Mouse (Mus musculus) neutrophil, adult 5-6 weeks (primary cell): ENCODE data around the gene Wnt7b. TPM values are rescaled to one million over a fixed set of nuclear protein-coding genes. Genes with fewer than 3 reads are reported as not detected.

Experiments
- ATAC-seq: fragments of 151-379, 151-347 bp; 2 replicates; pipeline ENCODE4 v1.8.0; 2017; ENCODE audit warnings: mild to moderate bottlenecking, moderate TSS enrichment; ENCODE audit not compliant: insufficient number of reproducible peaks, poor library complexity, low FRiP score, severe bottlenecking; ENCODE audit errors: extremely low read depth
- total RNA-seq: library from RNA; stranded (forward); fragments of 200-1000 nt; gene quantifications from 2 replicates; pipeline ENCODE4 v1.2.3, GENCODE M21; 2017

Gene Wnt7b
- total RNA-seq, 1 experiment from 2014 or later: not detected

DNA sequence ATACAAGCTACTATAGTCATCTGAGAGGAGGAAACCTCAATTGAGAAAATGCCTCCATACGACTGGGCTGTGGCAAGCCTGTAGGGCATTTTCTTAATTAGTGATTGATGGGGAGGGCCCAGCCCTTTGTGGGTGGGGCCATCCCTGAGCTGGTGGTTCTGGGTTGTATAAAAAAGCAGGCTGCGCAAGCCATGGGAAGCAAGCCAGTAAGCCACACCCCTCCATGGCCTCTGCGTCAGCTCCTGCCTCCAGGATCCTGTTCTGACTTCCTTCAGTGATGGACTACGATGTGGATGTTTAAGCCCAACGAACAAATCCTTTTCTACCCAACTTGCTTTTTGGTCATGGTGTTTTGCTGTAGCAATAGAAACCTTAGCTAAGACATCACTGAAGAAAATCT lies 21.1 kb upstream of the Wnt7b start:
- ATAC-seq: no peak

DNA sequence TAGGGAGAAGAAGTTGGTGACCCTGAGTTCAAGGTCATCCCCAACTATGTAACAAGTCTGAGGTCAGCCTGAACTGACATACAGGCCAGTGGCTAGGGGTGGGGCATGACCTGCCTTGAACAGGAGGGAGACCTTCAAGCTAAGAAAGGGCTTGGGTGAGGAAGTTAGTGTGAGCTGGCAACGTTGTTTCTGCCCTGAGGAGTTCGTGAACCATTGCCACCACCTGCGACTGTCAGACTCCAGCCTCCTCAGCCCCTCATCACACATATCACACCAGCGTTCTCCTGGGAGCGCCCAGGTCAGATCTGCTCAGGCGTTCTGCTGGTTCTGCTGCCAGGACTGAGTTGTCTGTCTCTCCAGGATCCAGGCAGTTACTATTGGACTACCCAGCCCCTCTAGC lies 20.5 kb upstream of the Wnt7b start:
- ATAC-seq: no peak

DNA sequence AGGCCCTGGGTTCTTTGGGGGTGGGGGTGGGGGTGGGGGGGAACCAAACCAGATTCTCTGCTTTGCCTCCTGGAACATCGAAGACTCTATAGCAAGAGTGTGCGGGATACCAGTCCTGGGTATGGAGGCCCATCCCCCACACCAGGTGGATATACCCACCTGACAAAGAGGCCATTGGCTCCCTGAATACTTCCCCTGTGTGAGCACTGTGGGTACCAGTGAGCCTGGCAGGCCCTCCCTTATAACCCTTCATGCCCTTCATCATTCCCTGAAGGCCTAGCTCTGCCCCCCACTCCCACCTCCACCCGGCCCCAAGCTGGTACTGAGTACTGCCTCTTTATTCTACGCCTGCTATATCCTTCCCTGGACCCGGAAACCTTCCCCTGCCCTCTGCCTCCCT lies 19.7 kb upstream of the Wnt7b start:
- ATAC-seq: no peak

DNA sequence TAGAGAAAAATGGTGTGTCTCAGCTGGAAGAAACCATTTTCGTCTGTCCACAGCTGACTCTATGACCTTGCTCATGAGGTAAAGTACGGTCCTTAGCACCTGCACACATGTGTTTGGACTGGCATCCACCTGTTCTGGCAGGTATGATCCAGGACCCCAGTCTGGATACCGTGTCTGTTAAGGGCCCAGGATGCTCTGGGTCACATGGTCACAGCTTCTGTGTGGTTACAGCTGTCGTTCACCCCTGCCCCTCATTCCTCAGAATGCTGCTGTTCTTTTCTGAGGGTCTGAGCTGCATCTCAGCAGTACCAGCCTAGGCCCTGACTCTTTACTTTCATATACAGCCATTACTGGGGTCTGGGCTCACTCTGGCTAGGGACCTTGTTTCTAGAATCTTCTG lies 18.9 kb upstream of the Wnt7b start:
- no peak for ATAC-seq

DNA sequence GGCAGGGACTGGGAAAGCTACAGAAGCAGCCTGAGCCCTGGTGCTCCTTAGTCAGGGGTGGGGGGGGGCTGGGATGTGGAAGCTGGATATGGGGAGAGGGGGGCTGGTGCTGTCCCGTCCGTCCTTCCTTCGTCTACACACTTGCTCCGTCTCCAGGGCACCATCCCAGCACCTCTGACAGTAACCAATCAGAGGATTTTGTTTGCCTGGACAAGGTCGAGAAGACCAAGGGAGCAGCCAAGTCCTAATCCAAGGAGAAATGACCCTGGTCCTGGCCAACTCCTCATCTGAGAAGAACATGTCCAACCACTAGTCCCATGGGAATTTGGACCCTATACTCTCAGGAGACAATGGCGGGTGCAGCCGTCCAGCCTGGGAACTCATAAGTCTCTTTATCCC lies 18.4 kb upstream of the Wnt7b start:
- no peak for ATAC-seq

DNA sequence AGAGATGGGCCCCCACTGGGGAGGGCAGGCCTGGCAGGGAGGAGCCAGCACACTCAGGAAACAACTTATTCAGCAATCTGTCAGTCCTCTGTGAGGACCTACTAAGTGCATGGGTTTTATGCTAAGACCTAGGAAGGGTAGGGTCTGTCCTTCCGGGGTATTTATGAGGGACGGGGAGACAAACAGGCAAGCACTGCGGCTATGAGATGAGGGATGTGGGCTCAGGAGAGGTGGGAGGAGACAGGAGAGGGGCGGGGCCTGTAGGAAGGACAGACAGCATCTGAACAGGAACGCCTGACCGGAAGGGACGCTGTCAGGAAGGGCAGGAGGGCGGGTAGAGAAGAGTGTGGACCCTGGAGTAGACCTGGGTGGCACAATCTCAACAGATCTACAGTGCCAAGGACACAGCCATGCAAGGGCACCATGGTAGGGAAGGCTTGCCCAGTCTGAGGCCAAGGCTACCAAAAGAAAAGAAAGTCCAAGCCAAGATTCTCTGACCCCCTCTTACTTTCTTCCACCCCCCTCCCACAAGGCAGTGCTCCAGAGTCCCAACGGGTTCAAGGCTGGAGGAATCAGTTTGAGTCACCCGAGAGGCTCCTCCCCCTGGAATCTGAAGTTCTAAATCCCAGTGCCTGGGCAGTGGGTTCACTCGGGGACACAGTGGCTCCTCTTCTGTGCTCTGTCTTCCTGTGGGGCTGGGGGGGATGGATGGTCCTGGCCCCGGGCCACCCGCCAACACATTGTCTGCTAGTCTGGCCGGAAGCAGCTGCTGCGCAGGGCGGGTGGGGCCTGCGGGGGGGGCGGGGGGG lies 17.8 kb upstream of the Wnt7b start:
- ATAC-seq: no peak

DNA sequence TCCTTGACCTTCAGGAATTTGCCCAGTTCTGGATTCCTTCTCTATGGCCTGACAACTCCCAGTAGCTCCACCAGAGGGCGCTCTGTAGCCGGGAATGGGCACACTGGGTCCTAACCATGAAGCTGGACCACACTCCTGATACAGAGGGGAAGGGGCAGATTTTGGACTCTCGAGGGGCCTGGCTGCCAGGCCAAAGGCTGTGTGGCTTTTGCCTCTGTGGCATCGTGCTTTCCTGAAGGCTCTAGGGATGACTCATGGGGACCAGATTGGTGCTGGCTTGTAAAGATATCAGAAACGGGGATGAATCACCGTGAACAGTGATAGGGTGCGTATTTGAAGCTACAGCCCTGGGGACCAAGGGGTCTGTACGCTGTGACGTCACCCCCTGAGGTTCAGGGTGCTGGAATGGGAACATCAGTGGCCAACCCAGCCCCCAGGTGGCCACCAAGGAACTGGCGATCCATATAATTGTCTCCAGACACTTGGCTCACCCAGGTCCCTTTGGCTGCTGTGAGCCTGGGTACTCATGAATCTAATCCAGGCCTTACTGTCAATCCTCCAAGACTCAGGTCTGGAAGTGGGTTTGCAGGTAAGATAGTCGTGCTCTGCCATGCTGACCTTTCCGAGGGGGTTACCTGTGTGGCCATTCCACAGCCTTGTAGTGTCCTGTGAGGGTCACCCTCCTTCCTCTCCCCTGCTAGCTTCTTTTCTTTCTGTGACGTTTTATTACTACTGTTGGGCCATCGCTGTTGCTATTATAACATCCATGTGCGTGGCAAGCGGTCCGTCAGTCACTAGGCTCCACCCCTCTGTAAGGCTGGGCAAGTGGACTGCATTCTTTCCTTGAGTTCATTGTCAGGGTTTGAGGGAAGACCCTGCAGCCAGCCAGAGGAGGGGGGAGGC lies 17.0 kb upstream of the Wnt7b start:
- ATAC-seq: peak; percentile 24; the same call in 1 of the 2 replicates

DNA sequence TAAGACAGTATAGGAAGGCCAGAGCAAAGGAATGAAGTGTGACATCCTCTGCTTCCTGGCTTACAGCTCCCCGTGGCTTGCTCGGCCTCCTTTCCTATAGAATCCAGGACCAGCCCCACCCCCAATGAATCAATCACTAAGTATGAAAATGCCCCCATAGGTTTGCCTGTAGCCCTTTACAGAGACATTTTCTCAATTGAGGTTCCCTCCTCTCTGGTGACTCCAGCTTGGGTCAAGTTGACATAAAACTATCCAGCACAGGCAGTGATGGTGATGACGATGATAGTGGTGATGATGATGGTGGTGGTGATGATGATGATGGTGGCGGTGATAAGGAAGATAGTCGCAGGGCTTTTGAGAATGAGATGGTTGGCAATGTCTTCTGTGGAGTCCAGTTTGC lies 16.2 kb upstream of the Wnt7b start:
- ATAC-seq: no peak

DNA sequence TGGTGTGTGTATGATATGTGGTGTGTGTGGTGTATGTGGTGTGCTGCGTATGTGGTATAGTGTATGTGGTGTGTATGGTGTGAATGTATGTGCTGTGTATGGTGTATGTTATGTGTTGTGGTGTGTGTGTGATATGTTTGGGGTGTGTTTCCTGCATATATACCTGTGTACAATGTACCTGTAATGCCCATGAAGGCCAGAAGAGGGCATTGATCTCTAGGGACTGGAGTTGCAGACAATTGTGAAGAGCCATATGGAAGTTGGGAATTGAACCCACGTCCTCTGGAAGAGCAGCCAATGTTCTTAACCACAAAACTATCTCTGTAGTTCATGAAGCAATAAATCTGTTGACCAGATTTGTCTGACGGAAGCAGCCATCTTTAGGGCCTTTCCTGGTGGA lies 15.1 kb upstream of the Wnt7b start:
- ATAC-seq: no peak

DNA sequence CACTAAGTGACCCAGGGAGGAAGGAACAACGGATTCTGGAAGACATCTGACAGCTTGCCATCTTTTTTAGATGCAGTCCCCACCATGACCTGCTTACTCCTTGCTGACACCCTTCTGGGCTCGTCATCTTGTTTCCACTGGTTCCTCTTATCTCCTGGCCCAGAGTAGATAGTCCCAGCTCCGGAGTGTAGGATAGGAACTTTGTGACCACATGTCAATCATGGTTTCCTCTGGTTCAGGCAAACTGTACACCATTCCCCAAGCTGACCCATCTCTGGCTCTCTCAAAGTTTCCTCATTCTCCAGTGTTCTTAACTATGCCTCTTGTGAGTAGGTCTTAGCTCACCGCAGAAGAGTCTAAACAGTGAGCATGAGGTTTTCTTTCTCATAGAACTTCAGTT lies 10.4 kb upstream of the Wnt7b start:
- ATAC-seq: no peak

DNA sequence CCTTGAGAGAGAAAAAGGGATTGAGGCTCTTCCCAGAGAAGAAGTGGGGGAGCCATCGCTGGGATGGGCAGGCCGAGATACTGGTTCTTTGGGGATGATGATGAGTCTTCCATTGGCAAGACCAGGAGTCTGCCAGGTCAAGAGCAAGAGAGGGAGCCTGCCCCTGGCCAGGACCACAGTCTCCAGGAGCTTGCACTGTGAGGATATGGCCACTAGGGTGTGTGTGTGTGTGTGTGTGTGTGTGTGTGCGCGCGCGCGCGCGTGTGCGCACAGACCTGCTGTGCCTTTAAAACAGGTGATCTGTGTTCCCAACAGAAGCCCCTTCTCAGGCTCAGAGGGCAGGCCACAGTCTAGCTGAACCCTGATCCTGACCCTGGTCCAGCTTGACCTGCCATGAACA lies 8.6 kb upstream of the Wnt7b start:
- no peak for ATAC-seq

DNA sequence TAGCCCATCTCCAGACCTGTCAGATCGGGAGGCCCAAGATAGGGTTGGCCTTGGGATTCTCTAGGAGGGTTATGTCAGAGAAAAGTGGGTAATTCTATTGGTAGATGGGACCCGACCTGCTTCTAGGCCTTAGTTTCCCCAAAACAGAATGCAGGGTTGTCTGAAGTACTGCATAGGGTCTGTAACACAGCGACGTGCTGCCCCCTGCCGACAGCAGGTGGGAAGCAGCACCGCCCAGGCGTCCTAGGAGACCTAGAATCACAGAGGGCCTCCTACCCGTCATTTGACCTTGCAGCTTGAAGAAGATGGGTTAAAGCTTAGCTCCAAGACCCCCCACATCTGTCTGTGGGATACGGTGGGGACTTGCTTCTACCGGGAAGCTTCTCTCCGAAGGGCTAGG lies 1.2 kb upstream of the Wnt7b start:
- no peak for ATAC-seq

DNA sequence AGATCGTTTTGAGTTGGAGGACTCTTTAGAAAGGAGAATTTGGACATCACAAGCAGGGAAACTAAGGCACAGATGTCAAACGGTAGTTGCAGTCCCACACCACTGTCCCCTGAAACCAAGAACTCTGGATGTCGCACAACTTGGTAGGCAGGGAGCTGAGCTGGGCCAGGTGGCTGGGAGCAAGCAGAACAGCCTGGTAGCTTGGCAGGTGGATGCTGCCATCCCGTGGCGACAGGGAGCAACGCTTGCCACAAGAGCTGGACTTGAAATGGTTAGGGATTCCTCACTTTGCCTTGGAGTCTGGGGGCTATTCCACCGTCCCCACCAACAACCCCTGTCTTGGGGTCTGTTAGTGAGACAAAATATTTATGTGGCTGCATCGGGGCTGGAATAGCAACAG lies 751 bp upstream of the Wnt7b start:
- no peak for ATAC-seq

DNA sequence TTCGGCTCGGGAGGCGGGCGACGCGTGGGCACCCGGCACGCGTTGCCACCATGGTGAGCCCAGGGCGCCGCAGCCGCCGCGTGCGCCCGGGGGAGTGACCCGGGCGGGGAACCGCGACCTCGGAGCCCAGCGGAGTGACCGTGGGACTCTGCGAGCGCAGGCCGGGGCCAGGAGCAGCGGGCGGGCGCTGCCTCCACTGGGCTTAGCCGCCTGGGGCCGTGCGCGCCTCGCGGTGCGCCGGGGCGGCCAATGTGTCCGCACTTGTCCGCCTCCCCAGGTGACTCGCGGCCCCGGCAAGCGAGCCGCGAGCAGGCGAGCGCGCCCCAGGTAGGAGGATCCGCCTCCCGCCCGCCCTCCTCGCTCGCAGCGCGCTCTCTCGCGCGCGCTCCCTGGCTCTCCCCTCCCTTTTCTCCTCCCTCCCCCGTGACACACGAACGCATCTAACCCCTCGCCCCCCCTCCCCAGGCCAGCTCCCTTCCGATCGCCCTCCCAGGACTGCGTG lies 659 bp downstream of the Wnt7b start:
- no peak for ATAC-seq

DNA sequence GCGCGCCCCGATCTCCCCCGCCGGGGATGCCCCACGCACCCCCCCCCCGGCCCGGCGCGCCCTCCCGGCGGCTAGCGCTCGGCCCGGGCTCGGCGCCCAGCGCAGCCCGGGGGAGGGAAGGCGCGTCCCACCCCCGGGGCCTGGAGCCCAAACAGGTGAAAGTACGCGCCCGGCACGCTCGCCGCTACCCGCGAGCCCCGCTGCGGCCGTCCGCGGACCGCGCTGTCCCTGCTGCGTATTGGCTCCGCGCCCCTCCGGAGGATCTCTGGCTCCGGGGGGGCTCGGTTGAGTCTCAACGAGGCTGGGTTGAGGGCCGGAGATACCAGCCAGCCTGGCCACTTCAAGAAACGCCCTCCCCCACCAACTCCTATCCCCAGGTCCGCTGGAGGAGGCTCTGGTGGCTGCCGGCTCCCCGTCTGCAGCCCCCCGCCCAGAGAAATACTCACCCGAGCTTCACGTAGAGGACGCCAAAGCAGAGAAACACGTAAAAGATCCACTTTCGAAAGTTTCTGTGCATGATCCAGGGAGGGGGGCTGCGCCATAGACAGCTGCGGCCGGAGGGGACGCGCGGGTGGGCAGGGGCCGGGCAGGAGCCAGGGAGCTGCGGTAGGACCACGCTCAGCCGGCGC lies 1.2 kb downstream of the Wnt7b start:
- ATAC-seq: no peak

DNA sequence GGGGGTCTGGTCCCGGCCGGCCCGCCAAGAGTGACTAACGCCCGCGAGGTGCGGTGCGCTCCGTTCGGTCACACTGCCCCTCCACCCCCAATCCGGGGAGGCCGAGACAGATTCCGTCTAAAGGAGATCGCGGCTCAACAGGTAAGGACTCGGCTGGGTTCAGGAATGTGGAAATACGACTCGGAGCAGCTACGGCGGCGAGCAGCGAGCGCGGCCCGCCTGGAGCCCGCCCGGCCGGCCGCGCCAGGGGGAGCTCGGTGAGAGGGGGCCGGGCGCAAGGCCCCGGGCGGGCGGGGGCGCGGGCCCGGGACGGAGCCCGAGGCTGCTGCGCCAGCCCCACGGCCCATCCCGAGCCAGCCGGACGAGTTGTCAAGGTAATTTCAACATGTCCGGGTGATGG lies 1.8 kb downstream of the Wnt7b start:
- ATAC-seq: no peak

DNA sequence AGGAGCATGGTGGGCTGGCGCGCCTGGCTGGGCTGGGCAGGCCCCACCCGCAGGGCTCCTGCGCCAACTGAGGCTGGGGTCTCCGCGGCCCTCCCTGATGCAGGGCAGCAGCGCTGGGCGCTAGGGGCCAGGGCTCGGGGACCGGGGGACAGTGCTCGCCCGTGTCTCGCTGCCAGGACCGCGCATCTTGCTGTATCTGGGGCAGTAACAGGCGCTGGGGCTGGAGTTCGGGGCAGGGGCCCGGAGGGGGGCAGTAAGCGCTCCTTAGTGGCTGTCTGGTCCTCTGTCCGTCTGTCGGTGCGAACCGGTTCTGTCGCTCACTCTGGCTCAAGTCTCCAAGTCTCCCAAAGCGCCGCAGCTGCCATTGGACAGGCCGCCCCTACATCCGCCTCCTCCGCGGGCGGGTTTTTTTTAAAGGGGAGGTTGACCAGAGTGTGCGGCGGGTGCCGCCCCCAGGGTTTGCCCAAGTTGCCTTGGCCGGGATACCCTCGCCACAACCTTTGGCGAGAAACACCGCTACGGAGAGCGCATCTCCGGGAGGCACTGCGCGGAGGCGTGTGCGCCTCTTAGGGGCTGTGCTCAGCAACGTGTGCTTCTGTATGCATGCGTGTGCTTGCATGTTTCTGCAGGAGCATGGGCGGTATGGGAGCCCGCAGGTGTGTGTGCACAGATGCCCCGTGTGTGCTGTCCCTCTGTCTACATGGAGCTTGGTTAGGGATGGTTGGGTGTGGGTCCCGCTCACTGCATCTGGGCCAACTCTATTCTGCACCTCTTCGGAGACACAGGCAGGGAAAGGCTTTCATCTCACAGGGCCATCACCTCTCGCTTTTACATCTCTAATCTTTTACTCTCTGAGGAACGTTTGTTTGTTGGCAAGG lies 4.5 kb downstream of the Wnt7b start:
- ATAC-seq: no peak

DNA sequence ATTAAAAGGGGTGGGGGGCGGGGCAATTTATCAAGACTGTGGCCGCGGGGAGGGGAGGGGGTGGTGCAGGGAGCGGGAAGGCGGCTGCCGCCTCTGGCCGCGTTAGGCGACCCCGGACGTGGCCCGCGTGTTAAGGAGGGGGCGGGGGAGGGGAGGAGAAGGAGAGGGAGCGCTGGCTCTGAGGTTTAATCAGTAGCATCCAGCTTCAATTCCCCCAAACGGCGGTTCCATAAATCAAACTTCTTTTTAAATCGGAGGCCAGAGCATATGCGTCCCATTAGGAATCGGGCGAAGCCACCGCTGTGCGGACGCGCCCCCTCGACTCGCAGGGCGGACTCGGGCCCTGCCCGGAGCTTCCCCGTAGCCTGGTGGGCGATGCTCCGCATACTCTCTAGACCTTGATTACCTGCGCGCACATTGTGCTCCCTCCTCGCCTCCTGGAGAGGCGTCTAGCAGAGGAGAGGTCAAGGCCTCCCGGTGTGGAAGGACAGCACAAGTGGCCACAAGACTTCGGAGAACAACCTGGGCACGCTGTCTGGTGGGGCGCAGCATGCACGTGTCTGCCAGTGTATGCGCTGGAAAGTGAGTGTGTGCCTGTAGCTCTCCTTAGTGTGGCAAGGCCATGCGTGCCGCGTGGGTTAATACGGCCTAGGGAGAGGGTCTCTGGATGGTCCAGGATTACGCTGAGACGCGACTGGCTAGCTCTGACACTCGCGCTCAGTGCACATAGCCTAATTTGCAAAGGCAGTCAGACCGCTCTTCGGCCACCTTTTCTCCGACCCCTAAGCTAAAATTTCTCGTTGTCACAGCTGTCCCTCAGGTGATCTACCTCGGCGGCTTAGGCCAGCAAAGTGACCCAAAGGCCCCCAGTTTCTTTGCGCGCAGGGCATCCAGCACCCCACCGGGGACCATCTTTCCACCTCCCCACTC lies 5.5 kb downstream of the Wnt7b start:
- no peak for ATAC-seq
